Mouse (Mus musculus) liver, postnatal 0 days (tissue): ENCODE measurements around the gene Extl1.

ENCODE experiments used
- CTCF ChIP-seq: sonication (generic); IDR thresholded peaks from 2 replicates; pipeline ENCODE4 v1.5.1; 2016; ENCODE audit warnings: antibody characterized with exemption, low read depth
- EP300 ChIP-seq: IDR thresholded peaks from 2 replicates; pipeline ENCODE4 v1.6.1; 2016; ENCODE audit warnings: antibody characterized with exemption, low read depth, mild to moderate bottlenecking

GRCm38 (mm10) chr4:134314876-134315275 lies 68.8 kb downstream of the Extl1 start, which contains the start of gene Trim63:
- TF ChIP-seq CTCF (no peak), EP300 (no peak)
